Mouse (Mus musculus) midbrain, embryonic 11.5 days (tissue): ENCODE measurements around the gene Akt1. TPM values are rescaled to one million over a fixed set of nuclear protein-coding genes. Genes with fewer than 3 reads are reported as not detected.

Experiments
- ATAC-seq: fragments of 200-750 bp; cut with Nextera tagmentation; 2 replicates; pipeline ENCODE4 v1.8.0; 2017; ENCODE audit warnings: moderate TSS enrichment, moderate library complexity; ENCODE audit not compliant: low FRiP score
- DNase-seq: peaks from one replicate; pipeline ENCODE4 v3.0.0; 2015; ENCODE audit warnings: low spot score; ENCODE audit errors: missing footprints
- H3K27ac ChIP-seq: fragments of 300-500 bp; sonication (generic); 2 replicates; pipeline ENCODE4 v1.5.1; 2014; ENCODE audit warnings: low read depth, low read length
- H3K27me3 ChIP-seq: fragments of 300-500 bp; sonication (generic); 2 replicates; pipeline ENCODE4 v1.6.1; 2014; ENCODE audit warnings: mild to moderate bottlenecking, low read length, moderate library complexity, mixed read lengths; ENCODE audit not compliant: control insufficient read depth, insufficient read depth
- H3K36me3 ChIP-seq: fragments of 300-500 bp; sonication (generic); 2 replicates; pipeline ENCODE4 v1.6.1; 2014; ENCODE audit warnings: mild to moderate bottlenecking, low read length, moderate library complexity, mixed read lengths; ENCODE audit not compliant: control insufficient read depth, insufficient read depth
- H3K4me1 ChIP-seq: fragments of 300-500 bp; sonication (generic); 2 replicates; pipeline ENCODE4 v1.6.1; 2014; ENCODE audit warnings: low read length; ENCODE audit not compliant: control insufficient read depth, insufficient read depth
- H3K4me2 ChIP-seq: fragments of 300-500 bp; sonication (generic); 2 replicates; pipeline ENCODE4 v1.6.1; 2014; ENCODE audit warnings: mild to moderate bottlenecking, moderate library complexity
- H3K4me3 ChIP-seq: fragments of 300-500 bp; sonication (generic); 2 replicates; pipeline ENCODE4 v1.5.1; 2014; ENCODE audit warnings: low read depth, low read length
- H3K9ac ChIP-seq: fragments of 300-500 bp; sonication (generic); 2 replicates; pipeline ENCODE4 v1.6.1; 2014; ENCODE audit warnings: low read length
- H3K9me3 ChIP-seq: fragments of 300-500 bp; sonication (generic); 2 replicates; pipeline ENCODE4 v1.6.1; 2016; ENCODE audit warnings: low read length; ENCODE audit not compliant: control insufficient read depth
- WGBS: fragments of 180-500 bp; shearing (Covaris S2); extraction: QIAGEN DNeasy Blood & Tissue Kit; methylation state at CpG from one replicate; pipeline ENCODE4 v1.1.7; 2014; 5-methylcytosine and 5-hydroxymethylcytosine counted together
- polyA plus RNA-seq: library from polyadenylated mRNA; unstranded; fragments of >200 nt; fragmentation: Nextera tagmentation; extraction: Ambion mirVana; gene quantifications from 2 replicates; pipeline ENCODE4 v1.2.1, GENCODE M21; 2014

The Akt1 gene
- polyA plus RNA-seq, 1 experiment from 2014 or later, result 82.6 TPM

DNA sequence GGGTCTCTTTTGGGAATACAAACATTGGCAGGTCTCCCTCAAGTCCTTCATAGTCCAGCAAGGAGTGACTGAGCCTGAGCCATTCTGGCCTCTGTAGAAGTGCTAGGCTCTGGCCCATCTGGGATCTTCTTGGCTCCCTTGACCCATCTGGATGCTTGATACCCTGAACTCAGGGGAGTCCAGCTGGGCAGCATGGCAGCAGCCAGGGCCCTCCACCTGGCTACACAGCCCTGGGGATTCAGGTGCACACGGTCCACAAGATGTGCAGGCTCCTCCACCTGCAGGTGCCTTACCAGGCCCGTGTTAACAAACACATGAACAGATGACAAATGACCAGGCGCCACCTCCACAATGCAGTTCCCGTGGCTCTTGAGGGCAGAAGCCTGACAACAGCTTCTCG is 10.0 kb downstream of the Akt1 start:
- no peaks in the 10 kb centered on the region for H3K27me3 ChIP-seq
- no peak overlapping the region for H3K4me3 ChIP-seq
- H3K9ac ChIP-seq, result peak overlapping the region; percentile 27; the same call in 1 of the 2 replicates
- H3K4me2 ChIP-seq, result 0 out of 2 replicates have a peak overlapping the region, but pooled peaks have one; percentile 4
- H3K4me1 ChIP-seq, result peaks cover 56% of the 10 kb centered on the region
- 74% methylated on average over 5 of the region's 5 CpGs for WGBS
- H3K36me3 ChIP-seq, result peaks cover 32% of the 10 kb centered on the region
- H3K27ac ChIP-seq, result peak overlapping the region; percentile 82
- no peak for ATAC-seq
- no peaks in the 10 kb centered on the region for H3K9me3 ChIP-seq
- no peak for DNase-seq

GRCm38 (mm10) chr12:112664124-112664523 is 10.6 kb downstream of the Akt1 start:
- DNase-seq (no peak), ATAC-seq (peak; percentile 74)
- peak overlapping the region; percentile 39 for H3K9ac ChIP-seq
- peak overlapping the region; percentile 1; the same call in 1 of the 2 replicates for H3K4me2 ChIP-seq
- 34% methylated on average over 2 of the region's 2 CpGs for WGBS
- no peak overlapping the region for H3K4me3 ChIP-seq
- no peaks in the 10 kb centered on the region for H3K9me3 ChIP-seq
- H3K27ac ChIP-seq, result peak overlapping the region; percentile 82
- H3K4me1 ChIP-seq, result peaks cover 56% of the 10 kb centered on the region
- no peaks in the 10 kb centered on the region for H3K27me3 ChIP-seq
- peaks cover 31% of the 10 kb centered on the region for H3K36me3 ChIP-seq

DNA sequence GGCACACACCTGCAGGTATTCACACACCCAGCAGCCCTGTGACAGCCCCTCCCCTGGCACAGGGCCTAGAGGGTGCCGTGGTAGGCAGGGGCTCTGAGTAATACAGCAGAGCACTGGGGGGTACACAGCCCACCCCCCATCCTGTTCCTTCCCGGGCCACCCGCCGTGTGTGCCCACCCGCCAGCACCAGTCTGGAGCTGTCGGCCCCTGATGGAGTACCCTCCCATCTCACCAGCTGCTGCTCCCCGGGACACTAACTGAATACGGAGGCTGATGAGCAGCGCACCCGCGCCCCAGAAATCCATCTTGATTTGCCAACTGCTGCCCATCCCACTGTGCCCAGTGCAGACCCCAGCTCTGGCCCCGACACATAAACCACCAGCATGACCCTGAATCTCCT is 11.0 kb downstream of the Akt1 start:
- H3K27me3 ChIP-seq, result no peaks in the 10 kb centered on the region

GRCm38 (mm10) chr12:112663303-112663702 is 11.4 kb downstream of the Akt1 start:
- H3K27me3 ChIP-seq, result no peaks in the 10 kb centered on the region
- ATAC-seq (no peak), DNase-seq (no peak)
- no peaks in the 10 kb centered on the region for H3K9me3 ChIP-seq
- peaks cover 56% of the 10 kb centered on the region for H3K4me1 ChIP-seq
- peak overlapping the region; percentile 15; the same call in 1 of the 2 replicates for H3K9ac ChIP-seq
- H3K4me2 ChIP-seq, result no peak overlapping the region
- peaks cover 32% of the 10 kb centered on the region for H3K36me3 ChIP-seq
- H3K4me3 ChIP-seq, result no peak overlapping the region
- H3K27ac ChIP-seq, result peak overlapping the region; percentile 82
- 89% methylated on average over 11 of the region's 11 CpGs for WGBS

More for the DNA sequence above, 11.0 kb downstream of the Akt1 start:
- no peak; the same call in none of the 2 replicates for ATAC-seq
- peaks cover 56% of the 10 kb centered on the region for H3K4me1 ChIP-seq
- H3K4me3 ChIP-seq, result no peak overlapping the region
- peaks cover 32% of the 10 kb centered on the region for H3K36me3 ChIP-seq
- peak overlapping the region; percentile 82 for H3K27ac ChIP-seq
- H3K9ac ChIP-seq, result peak overlapping the region; percentile 39
- H3K4me2 ChIP-seq, result peak overlapping the region; percentile 1; the same call in 1 of the 2 replicates
- DNase-seq, result no peak
- no peaks in the 10 kb centered on the region for H3K9me3 ChIP-seq
- WGBS, result 88% methylated on average over 12 of the region's 12 CpGs

- H3K27ac ChIP-seq, result peak overlapping the region; percentile 84
- WGBS, result 78% methylated on average over 9 of the region's 9 CpGs
- no peaks in the 10 kb centered on the region for H3K9me3 ChIP-seq
- H3K4me3 ChIP-seq, result no peak overlapping the region
- peaks cover 35% of the 10 kb centered on the region for H3K36me3 ChIP-seq
- peaks cover 56% of the 10 kb centered on the region for H3K4me1 ChIP-seq
- ATAC-seq (no peak), DNase-seq (no peak)
- no peak overlapping the region for H3K4me2 ChIP-seq
- peak overlapping the region; percentile 44 for H3K9ac ChIP-seq
- no peaks in the 10 kb centered on the region for H3K27me3 ChIP-seq
Measured at GRCm38 (mm10) chr12:112661851-112662250, 12.8 kb downstream of the Akt1 start.

GRCm38 (mm10) chr12:112661327-112661605 is 13.4 kb downstream of the Akt1 start:
- Histone ChIP-seq H3K9me3 (no peaks in the 10 kb centered on the region), H3K27me3 (no peaks in the 10 kb centered on the region), H3K27ac (peak overlapping the region; percentile 84), H3K9ac (peak overlapping the region; percentile 44; the same call in 1 of the 2 replicates), H3K36me3 (peaks cover 37% of the 10 kb centered on the region), H3K4me2 (peak overlapping the region; percentile 18), H3K4me1 (peaks cover 56% of the 10 kb centered on the region), H3K4me3 (no peak overlapping the region)
- no peak; the same call in 1 of the 2 replicates for ATAC-seq
- 80% methylated on average over 3 of the region's 3 CpGs for WGBS
- no peak for DNase-seq

DNA sequence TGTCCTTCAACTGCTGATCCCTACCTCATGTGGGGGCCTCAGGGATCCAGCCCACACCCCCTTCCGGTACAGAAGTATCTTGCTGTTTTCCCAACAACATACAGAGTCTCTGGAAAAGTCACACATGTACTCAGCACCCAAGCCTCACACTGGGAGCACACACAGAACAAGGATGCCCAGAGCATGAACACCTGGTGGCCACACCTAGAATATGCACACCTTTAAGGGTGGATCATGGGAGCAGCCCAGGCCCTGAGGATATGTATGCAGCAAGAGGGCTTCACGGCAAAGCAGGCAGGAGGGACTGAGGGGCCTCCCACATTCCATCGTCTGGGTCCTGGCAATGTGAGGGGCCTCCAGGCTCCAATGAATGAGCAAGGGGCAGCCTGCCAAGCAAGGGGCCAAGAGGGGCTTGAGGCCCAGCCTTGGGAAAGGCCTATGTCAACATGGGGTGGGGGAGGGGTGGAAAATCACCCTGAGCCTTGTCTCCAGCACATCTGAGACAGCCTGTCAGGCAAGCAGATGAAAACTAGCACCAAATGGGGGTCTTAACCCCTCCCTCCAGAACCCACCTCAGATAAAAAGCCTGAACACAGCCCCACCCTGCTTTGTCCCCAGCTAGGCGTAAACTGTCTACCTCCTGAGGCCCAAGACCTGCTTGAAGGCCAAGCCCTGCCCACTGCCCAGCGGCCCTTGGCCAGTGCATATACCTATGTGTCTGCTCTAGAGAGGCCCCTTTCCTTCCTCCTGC is 13.9 kb downstream of the Akt1 start:
- H3K4me1 ChIP-seq, result peaks cover 55% of the 10 kb centered on the region

GRCm38 (mm10) chr12:112659109-112659508 is 15.6 kb downstream of the Akt1 start:
- no peak overlapping the region for H3K4me2 ChIP-seq
- H3K27ac ChIP-seq, result no peak overlapping the region
- no peak overlapping the region for H3K4me3 ChIP-seq
- no peaks in the 10 kb centered on the region for H3K9me3 ChIP-seq
- no peak overlapping the region for H3K9ac ChIP-seq
- peaks cover 46% of the 10 kb centered on the region for H3K36me3 ChIP-seq
- H3K4me1 ChIP-seq, result peaks cover 38% of the 10 kb centered on the region
- ATAC-seq (no peak), DNase-seq (no peak)
- 75% methylated on average over 6 of the region's 6 CpGs for WGBS
- no peaks in the 10 kb centered on the region for H3K27me3 ChIP-seq

More for the DNA sequence above, 13.9 kb downstream of the Akt1 start:
- peak; percentile 94 for DNase-seq
- Histone ChIP-seq H3K27ac (peak overlapping the region; percentile 84), H3K36me3 (peaks cover 40% of the 10 kb centered on the region), H3K4me2 (peak overlapping the region; percentile 28), H3K4me3 (no peak overlapping the region), H3K9ac (peak overlapping the region; percentile 44; the same call in 1 of the 2 replicates), H3K27me3 (no peaks in the 10 kb centered on the region), H3K9me3 (no peaks in the 10 kb centered on the region)
- peak; percentile 77 for ATAC-seq
- WGBS, result 35% methylated on average over 5 of the region's 5 CpGs

DNA sequence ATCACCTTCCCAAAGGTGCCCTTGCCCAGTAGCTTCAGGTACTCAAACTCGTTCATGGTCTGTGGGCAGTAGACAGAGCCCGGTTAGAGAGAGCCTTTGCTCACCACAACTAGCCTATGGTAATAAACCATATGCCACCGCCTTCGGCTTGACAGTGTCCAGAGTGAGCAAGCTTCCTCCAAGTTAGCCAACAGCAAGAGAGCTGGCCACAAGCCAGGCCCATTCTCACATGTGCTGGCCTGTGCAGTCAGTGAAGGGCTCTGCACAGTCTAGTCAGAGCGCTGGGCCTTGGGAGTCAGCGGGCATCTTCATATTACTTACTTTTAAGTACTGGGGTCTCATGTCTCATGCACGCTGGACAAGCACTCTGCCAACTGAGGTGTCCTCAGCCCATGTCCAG is 16.1 kb downstream of the Akt1 start:
- Histone ChIP-seq H3K36me3 (peaks cover 46% of the 10 kb centered on the region), H3K27me3 (no peaks in the 10 kb centered on the region), H3K9me3 (no peaks in the 10 kb centered on the region), H3K27ac (no peak overlapping the region), H3K4me1 (peaks cover 33% of the 10 kb centered on the region), H3K4me2 (no peak overlapping the region), H3K4me3 (no peak overlapping the region), H3K9ac (no peak overlapping the region)
- 95% methylated on average over 7 of the region's 7 CpGs for WGBS
- ATAC-seq, result no peak
- DNase-seq, result no peak
